In the genomic region with DNA sequence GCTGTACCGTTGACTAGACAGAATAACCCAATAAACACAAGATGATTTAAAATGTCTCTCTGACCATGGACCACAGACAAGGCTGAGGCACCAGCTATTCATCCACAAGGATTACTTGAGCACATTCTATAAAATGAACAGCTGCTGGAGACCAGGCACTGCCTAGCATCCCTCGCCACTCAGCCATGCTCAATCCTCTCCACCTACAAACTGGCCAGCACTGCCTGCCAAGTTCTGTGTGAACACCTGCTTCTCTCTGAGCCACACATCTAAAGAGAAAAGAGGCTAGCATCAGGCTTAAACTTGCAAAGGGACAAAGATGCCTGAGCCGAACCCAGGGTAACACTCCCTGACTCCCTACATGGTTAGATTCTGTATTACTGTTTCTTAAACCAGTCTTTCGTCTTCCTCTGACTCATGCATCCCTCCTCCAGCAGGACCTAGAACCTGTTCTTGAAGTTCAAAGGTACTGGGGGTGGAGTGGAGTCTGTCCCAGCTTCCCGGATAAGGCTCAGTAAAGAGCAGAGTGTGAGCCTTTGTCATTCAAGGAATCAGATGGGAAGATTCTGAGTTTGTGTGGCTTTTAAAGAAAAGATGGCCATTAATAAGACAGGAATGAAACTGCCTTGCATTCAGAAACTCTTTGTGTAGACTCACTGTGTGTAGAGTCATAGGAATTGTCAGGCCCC, we compare ENCODE assay signal across 16 mouse cellular contexts. TPM values are rescaled to one million over a fixed set of nuclear protein-coding genes. Genes with fewer than 3 reads are reported as not detected.
DNase-seq lines count a peak whose midpoint lies in the region; ATAC-seq and TF ChIP-seq lines count a peak whose summit lies in the region.
"Had no signal": no experiment of that assay in that cellular context is flagged by ENCODE, and none has a peak within 500 bp of the region (broad histone marks: within the 10 kb centered on the region; RNA-seq: fewer than 3 reads in every experiment).

No protein-coding gene starts in this region.

- no peak for TF ChIP-seq CTCF in left cerebral cortex, adult 2 months (IDR thresholded peaks at IDR 0.05)

- no peaks in the 10 kb centered on the region for H3K27me3 ChIP-seq in embryonic facial prominence, embryonic 15.5 days
- H3K27me3 ChIP-seq in embryonic facial prominence, embryonic 10.5 days (replicated peaks; ENCODE audit: low read depth, poor library complexity, severe bottlenecking): no peaks in the 10 kb centered on the region
- H3K27me3 ChIP-seq: liver, embryonic 12.5 days had no signal

- no peak overlapping the region for H3K4me3 ChIP-seq in embryonic facial prominence, embryonic 15.5 days (replicated peaks)
- no peak overlapping the region for H3K4me3 ChIP-seq in embryonic facial prominence, embryonic 10.5 days
- H3K4me3 ChIP-seq in left cerebral cortex, adult 2 months: no peak overlapping the region
- H3K4me3 ChIP-seq: gastrocnemius, adult 2 months; liver, embryonic 12.5 days had no signal

- H3K4me1 ChIP-seq in embryonic facial prominence, embryonic 15.5 days: peaks cover 52% of the 10 kb centered on the region
- peaks cover 36% of the 10 kb centered on the region for H3K4me1 ChIP-seq in embryonic facial prominence, embryonic 10.5 days
- H3K4me1 ChIP-seq: liver, embryonic 12.5 days had no signal

- ATAC-seq in embryonic facial prominence, embryonic 15.5 days (ENCODE audit: insufficient number of reproducible peaks, low FRiP score, low TSS enrichment, low read depth): no peak
- ATAC-seq: liver, embryonic 12.5 days had no signal

- H3K4me2 ChIP-seq in embryonic facial prominence, embryonic 15.5 days (replicated peaks): no peak overlapping the region
- H3K4me2 ChIP-seq: liver, embryonic 12.5 days had no signal

- no peaks in the 10 kb centered on the region for H3K9me3 ChIP-seq in embryonic facial prominence, embryonic 15.5 days (replicated peaks)
- H3K9me3 ChIP-seq in embryonic facial prominence, embryonic 10.5 days: no peaks in the 10 kb centered on the region
- H3K9me3 ChIP-seq: G1E; liver, embryonic 12.5 days had no signal

- intact Hi-C loops in left cerebral cortex, adult 2 months (cut with DNase I): loop anchor here (5.0 kb wide), 1 partner anchor 34 kb away; no protein-coding TSS in a partner anchor
- intact Hi-C loops in left cerebral cortex, postnatal 10 days (cut with DNase I): no loop called here
- intact Hi-C loops in left cerebral cortex, postnatal 4 days (cut with DNase I): no loop called here

- 66% methylated on average over 5 of the region's 5 CpGs for WGBS in embryonic facial prominence, embryonic 15.5 days
- WGBS in embryonic facial prominence, embryonic 10.5 days: 88% methylated on average over 5 of the region's 5 CpGs

- H3K9ac ChIP-seq in embryonic facial prominence, embryonic 15.5 days: no peak overlapping the region
- H3K9ac ChIP-seq: liver, embryonic 12.5 days had no signal

- peak overlapping the region; percentile 44; the same call in 1 of the 2 replicates for H3K27ac ChIP-seq in embryonic facial prominence, embryonic 15.5 days (replicated peaks)
- H3K27ac ChIP-seq in embryonic facial prominence, embryonic 10.5 days (replicated peaks): no peak overlapping the region
- H3K27ac ChIP-seq in left cerebral cortex, adult 2 months: peak overlapping the region; percentile 28; the same call in 1 of the 2 replicates
- H3K27ac ChIP-seq: gastrocnemius, adult 2 months; liver, embryonic 12.5 days had no signal

- no peak for DNase-seq in embryonic facial prominence, embryonic 10.5 days (ENCODE audit: low spot score)
- DNase-seq in left cerebral cortex, adult 2 months (ENCODE audit: extremely low spot score in 1 of 2, low spot score in 2 of 2): peak in 1 of 2 experiments; percentile 58
- no peak for DNase-seq in left cerebral cortex, postnatal 10 days (ENCODE audit: extremely low spot score in 1 of 2, low spot score in 2 of 2)
- DNase-seq in ES-CJ7 (ENCODE audit: low read depth, low spot score): peak; percentile 54
- DNase-seq in left cerebral cortex, postnatal 4 days: peak; percentile 62
- DNase-seq in heart, adult 18-20 months: no peak
- no peak for DNase-seq in retina, embryonic 14.5 days (ENCODE audit: low spot score)
- DNase-seq: adrenal gland, postnatal 14 days; kidney, adult 8-10 months; kidney, postnatal 4 days; lung, postnatal 10 days; thymus, adult 2 months had no signal

- no peaks in the 10 kb centered on the region for H3K36me3 ChIP-seq in embryonic facial prominence, embryonic 15.5 days
- no peaks in the 10 kb centered on the region; the same call in 1 of the 2 replicates for H3K36me3 ChIP-seq in embryonic facial prominence, embryonic 10.5 days (replicated peaks)
- H3K36me3 ChIP-seq: G1E; liver, embryonic 12.5 days had no signal

RNA-seq across cellular contexts. Expression of a gene that starts 14.2 kb away (rescaled TPM):
- polyA plus RNA-seq in embryonic facial prominence, embryonic 15.5 days (2015; fragmentation: Nextera tagmentation; extraction: Ambion mirVana): 7.4 and 9.8 TPM in 2 replicates
- polyA plus RNA-seq in embryonic facial prominence, embryonic 10.5 days (2016; fragmentation: Nextera tagmentation; extraction: Ambion mirVana): 3.9 and 4.1 TPM in 2 replicates
- total RNA-seq in left cerebral cortex, adult 2 months (2021): 10 to 100 TPM; 39.7 to 40.7 TPM
- total RNA-seq in left cerebral cortex, postnatal 10 days (2021): 10 to 100 TPM; 43.3 to 46.2 TPM
- 10 to 100 TPM; 60.5 to 62.5 TPM for total RNA-seq in left cerebral cortex, postnatal 4 days (2021)
- total RNA-seq in heart, adult 18-20 months (2021): 10 to 100 TPM; 19.8 to 21.3 TPM
- polyA plus RNA-seq: G1E had no signal

Comparison
In these comparisons a context has a peak if more than half of its experiments do, and no peak if none do; other contexts are left out.
1. DNase-seq: peak in ES-CJ7 (single experiment) and left cerebral cortex, postnatal 4 days (single experiment); none in embryonic facial prominence, embryonic 10.5 days (single experiment), left cerebral cortex, postnatal 10 days (0 of 2), heart, adult 18-20 months (0 of 2) and retina, embryonic 14.5 days (single experiment).